Mouse (Mus musculus) liver, embryonic 16.5 days (tissue): Measurements from ENCODE around the gene Tex13c2. TPM values are rescaled to one million over a fixed set of nuclear protein-coding genes. Genes with fewer than 3 reads are reported as not detected.

Experiments
- ATAC-seq: fragments of 200-750 bp; cut with Nextera tagmentation; 2 replicates; pipeline ENCODE4 v1.8.0; 2017; ENCODE audit warnings: low read depth, mild to moderate bottlenecking, moderate number of reproducible peaks, moderate library complexity
- H3K27ac ChIP-seq: fragments of 300-500 bp; sonication (generic); 2 replicates; pipeline ENCODE4 v1.5.1; 2014; ENCODE audit warnings: mild to moderate bottlenecking, low read length
- H3K27me3 ChIP-seq: fragments of 300-500 bp; sonication (generic); 2 replicates; pipeline ENCODE4 v1.6.1; 2014; ENCODE audit warnings: low read depth, low read length, mixed read lengths; ENCODE audit not compliant: control insufficient read depth, insufficient read depth
- H3K36me3 ChIP-seq: fragments of 300-500 bp; sonication (generic); 2 replicates; pipeline ENCODE4 v1.6.1; 2014; ENCODE audit warnings: mild to moderate bottlenecking; ENCODE audit not compliant: control insufficient read depth, insufficient read depth
- H3K4me1 ChIP-seq: fragments of 300-500 bp; sonication (generic); 2 replicates; pipeline ENCODE4 v1.6.1; 2014; ENCODE audit warnings: low read depth, low read length, mixed read lengths; ENCODE audit not compliant: control insufficient read depth
- H3K4me2 ChIP-seq: fragments of 300-500 bp; sonication (generic); 2 replicates; pipeline ENCODE4 v1.6.1; 2014; ENCODE audit warnings: low read depth, low read length, mixed read lengths
- H3K4me3 ChIP-seq: fragments of 300-500 bp; sonication (generic); 2 replicates; pipeline ENCODE4 v1.5.1; 2014; ENCODE audit warnings: low read depth, mild to moderate bottlenecking, low read length
- H3K9ac ChIP-seq: fragments of 300-500 bp; sonication (generic); 2 replicates; pipeline ENCODE4 v1.6.1; 2014; ENCODE audit warnings: low read depth, low read length
- H3K9me3 ChIP-seq: fragments of 300-500 bp; sonication (generic); replicated peaks from 2 replicates; pipeline ENCODE4 v1.6.1; 2016; ENCODE audit warnings: low read length; ENCODE audit not compliant: control insufficient read depth
- WGBS: fragments of 180-500 bp; shearing (Covaris S2); extraction: QIAGEN DNeasy Blood & Tissue Kit; methylation state at CpG from one replicate; pipeline ENCODE4 v1.1.7; 2014; ENCODE audit not compliant: insufficient replicate concordance; 5-methylcytosine and 5-hydroxymethylcytosine counted together
- polyA plus RNA-seq: library from polyadenylated mRNA; unstranded; fragments of >200 nt; fragmentation: Nextera tagmentation; extraction: Ambion mirVana; gene quantifications from 2 replicates; pipeline ENCODE4 v1.2.1, GENCODE M21; 2015

The Tex13c2 gene
- not detected in 2 replicates for polyA plus RNA-seq

DNA sequence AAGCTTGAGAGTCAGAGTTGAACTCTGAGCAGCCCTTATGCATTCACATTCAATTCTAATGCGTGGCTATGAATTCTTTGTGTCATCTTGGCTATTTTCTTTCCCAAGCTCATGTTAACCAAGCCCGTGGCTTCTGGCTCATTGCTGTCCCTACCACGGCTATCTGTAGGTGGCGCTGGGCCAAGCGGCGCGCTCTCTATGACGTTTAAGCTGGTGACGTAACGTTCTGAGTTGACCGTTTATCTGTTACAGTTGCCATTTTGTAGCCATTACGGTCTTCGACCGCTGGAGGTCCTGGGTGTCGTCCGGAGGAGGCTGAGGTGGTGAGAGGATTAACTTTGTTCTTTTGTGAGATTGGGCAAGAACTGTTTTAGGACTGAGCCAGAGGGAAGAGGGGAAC lies at the start of gene Tex13c2:
Gene Tex13c2, plus strand, starts transcription at position 246 of the 400 bp plus-strand sequence.
- ATAC-seq, result no peak
- Histone ChIP-seq H3K4me1 (no peaks in the 10 kb centered on the region), H3K27me3 (no peaks in the 10 kb centered on the region), H3K36me3 (no peaks in the 10 kb centered on the region), H3K9ac (no peak within 1 kb of the TSS), H3K27ac (no peak within 1 kb of the TSS), H3K4me3 (no peak within 1 kb of the TSS), H3K9me3 (no peaks in the 10 kb centered on the region), H3K4me2 (no peak within 1 kb of the TSS)
- 77% methylated on average over 16 of the region's 16 CpGs for WGBS

GRCm38 (mm10) chrX:42450305-42450704 lies 39.2 kb upstream of the Tex13c2 start:
- no peaks in the 10 kb centered on the region for H3K9me3 ChIP-seq
- no peak overlapping the region for H3K27ac ChIP-seq
- ATAC-seq, result no peak
- no peaks in the 10 kb centered on the region for H3K4me1 ChIP-seq
- no peaks in the 10 kb centered on the region for H3K27me3 ChIP-seq
- WGBS, result 42% methylated on average over 1 of the region's 1 CpGs
- H3K36me3 ChIP-seq, result no peaks in the 10 kb centered on the region
- H3K4me2 ChIP-seq, result no peak overlapping the region
- H3K9ac ChIP-seq, result no peak overlapping the region
- no peak overlapping the region for H3K4me3 ChIP-seq

GRCm38 (mm10) chrX:42453001-42453400 lies 36.5 kb upstream of the Tex13c2 start:
- no peaks in the 10 kb centered on the region for H3K36me3 ChIP-seq
- no peak overlapping the region for H3K9ac ChIP-seq
- 66% methylated on average over 1 of the region's 1 CpGs for WGBS
- H3K9me3 ChIP-seq, result no peaks in the 10 kb centered on the region
- no peak overlapping the region for H3K4me2 ChIP-seq
- H3K27me3 ChIP-seq, result no peaks in the 10 kb centered on the region
- H3K4me3 ChIP-seq, result no peak overlapping the region
- H3K27ac ChIP-seq, result no peak overlapping the region
- ATAC-seq, result no peak
- no peaks in the 10 kb centered on the region for H3K4me1 ChIP-seq

DNA sequence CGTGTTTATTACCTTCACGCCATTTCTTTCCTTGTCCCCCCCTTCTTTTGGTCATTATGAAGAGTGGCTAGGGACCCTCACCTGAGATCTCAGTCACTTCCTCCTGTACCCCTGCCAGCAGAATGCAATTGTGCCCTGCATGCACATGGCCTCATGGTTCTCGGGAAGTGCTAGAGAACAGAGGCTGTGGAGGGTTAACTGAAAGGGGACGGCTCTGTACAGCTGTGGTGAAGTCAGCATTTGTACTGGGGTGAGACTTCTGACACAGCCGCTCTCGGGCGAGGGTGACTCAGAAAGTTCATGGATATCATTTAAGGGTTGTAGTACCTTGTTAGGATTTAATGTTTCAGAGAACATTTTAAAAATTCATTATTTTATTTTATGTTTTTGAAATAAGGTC lies 35.0 kb upstream of the Tex13c2 start:
- Histone ChIP-seq H3K9ac (no peak overlapping the region), H3K4me3 (no peak overlapping the region), H3K27me3 (no peaks in the 10 kb centered on the region), H3K27ac (no peak overlapping the region), H3K4me1 (no peaks in the 10 kb centered on the region), H3K9me3 (no peaks in the 10 kb centered on the region), H3K36me3 (no peaks in the 10 kb centered on the region), H3K4me2 (no peak overlapping the region)
- 61% methylated on average over 7 of the region's 7 CpGs for WGBS
- ATAC-seq, result no peak

- no peak for ATAC-seq
- no peaks in the 10 kb centered on the region for H3K9me3 ChIP-seq
- no peak overlapping the region for H3K9ac ChIP-seq
- no peaks in the 10 kb centered on the region for H3K4me1 ChIP-seq
- H3K27ac ChIP-seq, result no peak overlapping the region
- H3K4me3 ChIP-seq, result no peak overlapping the region
- H3K4me2 ChIP-seq, result no peak overlapping the region
- WGBS, result 75% methylated on average over 8 of the region's 8 CpGs
- no peaks in the 10 kb centered on the region for H3K36me3 ChIP-seq
- no peaks in the 10 kb centered on the region for H3K27me3 ChIP-seq
These were observed 845 bp downstream of the Tex13c2 start for GRCm38 (mm10) chrX:42490336-42490735.

DNA sequence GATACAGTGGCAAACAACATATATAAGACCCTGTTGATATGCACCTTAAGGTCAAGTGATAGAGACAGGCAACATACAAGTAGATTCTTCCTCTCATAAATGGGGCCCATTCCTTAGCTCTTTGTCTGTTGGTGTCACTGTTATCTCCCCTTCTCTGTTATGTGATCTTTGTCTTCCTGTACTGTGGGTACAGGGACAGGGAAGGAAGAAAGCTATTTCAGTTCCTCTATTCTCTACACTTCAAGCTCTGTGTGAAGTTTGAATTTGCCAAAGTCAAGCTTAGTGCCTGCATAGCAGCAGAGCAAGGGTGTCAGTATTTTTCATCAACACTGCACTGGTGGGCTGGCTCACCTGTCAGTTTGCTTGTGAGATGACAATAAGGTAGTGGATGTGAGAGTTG lies 11.0 kb downstream of the Tex13c2 start:
- Histone ChIP-seq H3K27me3 (no peaks in the 10 kb centered on the region), H3K4me2 (no peak overlapping the region), H3K9me3 (no peaks in the 10 kb centered on the region), H3K4me1 (no peaks in the 10 kb centered on the region), H3K36me3 (no peaks in the 10 kb centered on the region), H3K27ac (no peak overlapping the region), H3K4me3 (no peak overlapping the region), H3K9ac (no peak overlapping the region)
- ATAC-seq, result no peak

DNA sequence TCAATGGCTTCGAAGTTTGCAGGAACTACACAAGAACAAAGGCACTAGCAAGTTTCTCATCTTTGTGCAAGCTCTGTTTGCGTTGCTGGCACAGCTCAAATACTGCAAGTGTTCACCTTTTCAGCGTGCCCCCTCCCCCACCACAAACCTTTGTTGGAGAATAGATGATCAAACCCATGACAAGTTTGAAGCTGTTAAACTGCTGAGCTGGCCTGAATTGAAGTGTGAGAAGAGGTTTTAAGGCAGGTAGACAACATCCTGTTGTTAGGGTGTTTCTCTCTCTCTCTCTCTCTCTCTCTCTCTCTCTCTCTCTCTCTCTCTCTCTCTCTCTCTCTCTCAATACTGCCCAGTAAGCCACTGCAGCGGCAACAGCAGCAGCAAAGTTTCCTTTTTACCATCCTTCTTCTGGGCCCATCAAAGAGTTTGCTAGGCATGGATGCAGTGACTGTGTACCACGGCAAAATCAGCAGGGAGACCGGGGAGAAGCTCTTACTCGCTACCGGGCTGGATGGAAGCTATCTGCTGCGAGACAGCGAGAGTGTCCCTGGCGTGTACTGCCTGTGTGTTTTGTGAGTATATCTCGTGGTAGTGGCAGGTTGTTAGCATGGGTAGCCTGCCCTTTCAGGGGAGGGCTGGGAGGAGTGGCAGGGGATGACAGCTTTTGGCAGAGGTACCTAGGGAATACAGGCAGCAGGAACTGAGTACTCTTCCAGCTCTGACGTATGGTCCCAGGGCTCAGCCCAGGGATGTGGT lies 13.0 kb downstream of the Tex13c2 start, which contains the start of gene Sh2d1a:
Gene Sh2d1a, plus strand, starts transcription at position 163 of the 753 bp plus-strand sequence.
- 67% methylated on average over 13 of the region's 13 CpGs for whole genome bisulfite sequencing
- H3K4me2 ChIP-seq, result no peak within 1 kb of the TSS
- no peaks in the 10 kb centered on the region for H3K4me1 ChIP-seq
- no peaks in the 10 kb centered on the region for H3K27me3 ChIP-seq
- no peak within 1 kb of the TSS for H3K9ac ChIP-seq
- H3K4me3 ChIP-seq, result no peak within 1 kb of the TSS
- no peaks in the 10 kb centered on the region for H3K36me3 ChIP-seq
- no peak within 1 kb of the TSS for H3K27ac ChIP-seq
- no peak for ATAC-seq
- H3K9me3 ChIP-seq, result no peaks in the 10 kb centered on the region

- no peak overlapping the region for H3K27ac ChIP-seq
- no peak overlapping the region for H3K4me3 ChIP-seq
- ATAC-seq, result no peak
- H3K27me3 ChIP-seq, result no peaks in the 10 kb centered on the region
- WGBS, result 36% methylated on average over 2 of the region's 2 CpGs
- no peaks in the 10 kb centered on the region for H3K36me3 ChIP-seq
- H3K4me2 ChIP-seq, result no peak overlapping the region
- no peaks in the 10 kb centered on the region for H3K9me3 ChIP-seq
- H3K4me1 ChIP-seq, result no peaks in the 10 kb centered on the region
- H3K9ac ChIP-seq, result no peak overlapping the region
These were observed 21.6 kb downstream of the Tex13c2 start for GRCm38 (mm10) chrX:42511105-42511504.

GRCm38 (mm10) chrX:42512567-42512966 lies 23.1 kb downstream of the Tex13c2 start:
- no peak for ATAC-seq

More at GRCm38 (mm10) chrX:42512567-42512966, 23.1 kb downstream of the Tex13c2 start:
- Histone ChIP-seq H3K4me2 (no peak overlapping the region), H3K27ac (no peak overlapping the region), H3K9me3 (no peaks in the 10 kb centered on the region), H3K4me1 (no peaks in the 10 kb centered on the region), H3K9ac (no peak overlapping the region), H3K4me3 (no peak overlapping the region), H3K36me3 (no peaks in the 10 kb centered on the region), H3K27me3 (no peaks in the 10 kb centered on the region)
